Mouse (Mus musculus): ENCODE measurements around the gene Ly6g6f. TPM values are rescaled to one million over a fixed set of nuclear protein-coding genes. Genes with fewer than 3 reads are reported as not detected.

The Ly6g6f gene
- polyA plus RNA-seq, 1 experiment from 2014 or later: 1.1 TPM

GRCm38 (mm10) chr17:35051156-35052086 is 34.0 kb downstream of the Ly6g6f start:
- Histone ChIP-seq H3K9ac (peak overlapping the region; percentile 94), H3K27me3 (replicated peaks) (no peaks in the 10 kb centered on the region), H3K27ac (ENCODE audit: poor library complexity, severe bottlenecking) (peak overlapping the region; percentile 99), H3K4me1 (replicated peaks) (peaks cover 45% of the 10 kb centered on the region), H3K4me3 (peak overlapping the region; percentile 75), H3K36me3 (peaks cover 41% of the 10 kb centered on the region), H3K9me3 (replicated peaks) (no peaks in the 10 kb centered on the region; the same call in 1 of the 2 replicates), H3K4me2 (peak overlapping the region; percentile 88)
- peak; percentile 80 for ATAC-seq (ENCODE audit: insufficient number of reproducible peaks, low FRiP score)
- WGBS: under 1% methylated on average over 21 of the region's 21 CpGs

GRCm38 (mm10) chr17:35050126-35050750 is 35.2 kb downstream of the Ly6g6f start:
- H3K9ac ChIP-seq: peak overlapping the region; percentile 94
- H3K27me3 ChIP-seq (replicated peaks): no peaks in the 10 kb centered on the region
- peaks cover 30% of the 10 kb centered on the region for H3K36me3 ChIP-seq
- peak overlapping the region; percentile 75 for H3K4me3 ChIP-seq
- WGBS: 1% methylated on average over 27 of the region's 27 CpGs
- peak; percentile 60 for ATAC-seq (ENCODE audit: insufficient number of reproducible peaks, low FRiP score)
- peak overlapping the region; percentile 99 for H3K27ac ChIP-seq (ENCODE audit: poor library complexity, severe bottlenecking)
- no peaks in the 10 kb centered on the region; the same call in 1 of the 2 replicates for H3K9me3 ChIP-seq (replicated peaks)
- H3K4me1 ChIP-seq (replicated peaks): peaks cover 54% of the 10 kb centered on the region
- H3K4me2 ChIP-seq: peak overlapping the region; percentile 88

GRCm38 (mm10) chr17:35049561-35050016 is 35.8 kb downstream of the Ly6g6f start, which contains the start of gene Clic1:
TSS of gene Clic1 (plus strand) at chr17:35049966.
- Histone ChIP-seq H3K9me3 (replicated peaks) (no peaks in the 10 kb centered on the region; the same call in 1 of the 2 replicates), H3K4me1 (replicated peaks) (peaks cover 57% of the 10 kb centered on the region), H3K4me2 (peak within 1 kb of the TSS; percentile 88), H3K27ac (ENCODE audit: poor library complexity, severe bottlenecking) (peak within 1 kb of the TSS; percentile 99), H3K27me3 (replicated peaks) (no peaks in the 10 kb centered on the region), H3K4me3 (peak within 1 kb of the TSS; percentile 75), H3K36me3 (peaks cover 24% of the 10 kb centered on the region), H3K9ac (peak within 1 kb of the TSS; percentile 94)
- peak; percentile 37 for ATAC-seq (ENCODE audit: insufficient number of reproducible peaks, low FRiP score)
- WGBS: under 1% methylated on average over 11 of the region's 11 CpGs

- Histone ChIP-seq H3K4me1 (replicated peaks) (peaks cover 62% of the 10 kb centered on the region), H3K9ac (peak overlapping the region; percentile 94; the same call in 1 of the 2 replicates)
Measured at GRCm38 (mm10) chr17:35048932-35049440, 36.4 kb downstream of the Ly6g6f start.

GRCm38 (mm10) chr17:35048149-35048931 is 37.1 kb downstream of the Ly6g6f start:
- peak overlapping the region; percentile 49; the same call in 1 of the 2 replicates for H3K9ac ChIP-seq
- H3K4me1 ChIP-seq (replicated peaks): peaks cover 62% of the 10 kb centered on the region

More at GRCm38 (mm10) chr17:35048932-35049440, 36.4 kb downstream of the Ly6g6f start:
- no peak for ATAC-seq (ENCODE audit: insufficient number of reproducible peaks, low FRiP score)
- H3K9me3 ChIP-seq (replicated peaks): no peaks in the 10 kb centered on the region; the same call in 1 of the 2 replicates
- no peaks in the 10 kb centered on the region for H3K27me3 ChIP-seq (replicated peaks)
- H3K4me2 ChIP-seq: peak overlapping the region; percentile 88
- 61% methylated on average over 5 of the region's 5 CpGs for WGBS
- peak overlapping the region; percentile 99 for H3K27ac ChIP-seq (ENCODE audit: poor library complexity, severe bottlenecking)
- H3K4me3 ChIP-seq: peak overlapping the region; percentile 75; the same call in 1 of the 2 replicates
- peaks cover 18% of the 10 kb centered on the region for H3K36me3 ChIP-seq

GRCm38 (mm10) chr17:35047688-35048087 is 37.7 kb downstream of the Ly6g6f start:
- H3K27me3 ChIP-seq (replicated peaks): no peaks in the 10 kb centered on the region
- 0 out of 2 replicates have a peak overlapping the region, but pooled peaks have one; percentile 17 for H3K4me3 ChIP-seq
- no peak for ATAC-seq (ENCODE audit: insufficient number of reproducible peaks, low FRiP score)
- peak overlapping the region; percentile 99 for H3K27ac ChIP-seq (ENCODE audit: poor library complexity, severe bottlenecking)
- H3K4me2 ChIP-seq: peak overlapping the region; percentile 50
- peaks cover 5% of the 10 kb centered on the region for H3K36me3 ChIP-seq
- no peaks in the 10 kb centered on the region for H3K9me3 ChIP-seq (replicated peaks)
- peaks cover 58% of the 10 kb centered on the region for H3K4me1 ChIP-seq (replicated peaks)
- H3K9ac ChIP-seq: 0 out of 2 replicates have a peak overlapping the region, but pooled peaks have one; percentile 21
- 35% methylated on average over 1 of the region's 1 CpGs for WGBS

More at GRCm38 (mm10) chr17:35048149-35048931, 37.1 kb downstream of the Ly6g6f start:
- no peaks in the 10 kb centered on the region for H3K9me3 ChIP-seq (replicated peaks)
- H3K36me3 ChIP-seq: peaks cover 12% of the 10 kb centered on the region
- 0 out of 2 replicates have a peak overlapping the region, but pooled peaks have one; percentile 17 for H3K4me3 ChIP-seq
- peak overlapping the region; percentile 88 for H3K4me2 ChIP-seq
- H3K27me3 ChIP-seq (replicated peaks): no peaks in the 10 kb centered on the region
- 20% methylated on average over 11 of the region's 11 CpGs for WGBS
- peak overlapping the region; percentile 99 for H3K27ac ChIP-seq (ENCODE audit: poor library complexity, severe bottlenecking)
- ATAC-seq (ENCODE audit: insufficient number of reproducible peaks, low FRiP score): no peak

- H3K27ac ChIP-seq (ENCODE audit: poor library complexity, severe bottlenecking): peak within 1 kb of the TSS; percentile 99
- H3K9me3 ChIP-seq (replicated peaks): no peaks in the 10 kb centered on the region
- 2% methylated on average over 33 of the region's 33 CpGs for whole genome bisulfite sequencing
- peak within 1 kb of the TSS; percentile 99 for H3K4me2 ChIP-seq
- H3K4me3 ChIP-seq: peak within 1 kb of the TSS; percentile 64
- no peaks in the 10 kb centered on the region for H3K27me3 ChIP-seq (replicated peaks)
- no peaks in the 10 kb centered on the region for H3K36me3 ChIP-seq
- H3K4me1 ChIP-seq (replicated peaks): peaks cover 50% of the 10 kb centered on the region
- H3K9ac ChIP-seq: peak within 1 kb of the TSS; percentile 94
- peak; percentile 91 for ATAC-seq (ENCODE audit: insufficient number of reproducible peaks, low FRiP score)
Measured at GRCm38 (mm10) chr17:35046681-35047455, 38.5 kb downstream of the Ly6g6f start, which contains the start of gene Msh5. TSS of gene Msh5 (minus strand) at chr17:35046745.

- peak overlapping the region; percentile 94 for H3K9ac ChIP-seq
- no peaks in the 10 kb centered on the region for H3K9me3 ChIP-seq (replicated peaks)
- H3K4me1 ChIP-seq (replicated peaks): peaks cover 48% of the 10 kb centered on the region
- ATAC-seq (ENCODE audit: insufficient number of reproducible peaks, low FRiP score): no peak
- peak overlapping the region; percentile 99 for H3K4me2 ChIP-seq
- H3K27me3 ChIP-seq (replicated peaks): no peaks in the 10 kb centered on the region
- H3K36me3 ChIP-seq: no peaks in the 10 kb centered on the region
- peak overlapping the region; percentile 64 for H3K4me3 ChIP-seq
- 2% methylated on average over 48 of the region's 48 CpGs for WGBS
- peak overlapping the region; percentile 96 for H3K27ac ChIP-seq (ENCODE audit: poor library complexity, severe bottlenecking)
Measured at GRCm38 (mm10) chr17:35045807-35046680, 39.4 kb downstream of the Ly6g6f start.
